Mouse (Mus musculus) hindbrain, embryonic 14.5 days (tissue): ENCODE measurements around the gene Iqsec3. TPM values are rescaled to one million over a fixed set of nuclear protein-coding genes. Genes with fewer than 3 reads are reported as not detected.

Experiments
- ATAC-seq: fragments of 200-750 bp; cut with Nextera tagmentation; 2 replicates; pipeline ENCODE4 v1.8.0; 2017; ENCODE audit warnings: moderate number of reproducible peaks, mild to moderate bottlenecking, moderate TSS enrichment, moderate library complexity; ENCODE audit not compliant: low FRiP score
- DNase-seq: peaks from one replicate; pipeline ENCODE4 v3.0.0-alpha.2; 2015; ENCODE audit warnings: low spot score
- H3K27ac ChIP-seq: fragments of 300-500 bp; sonication (generic); 2 replicates; pipeline ENCODE4 v1.5.1; 2014; ENCODE audit warnings: mild to moderate bottlenecking, moderate library complexity
- H3K27me3 ChIP-seq: fragments of 300-500 bp; sonication (generic); 2 replicates; pipeline ENCODE4 v1.6.1; 2014; ENCODE audit warnings: mild to moderate bottlenecking, low read length, mixed read lengths; ENCODE audit not compliant: control insufficient read depth, insufficient read depth
- H3K36me3 ChIP-seq: fragments of 300-500 bp; sonication (generic); replicated peaks from 2 replicates; pipeline ENCODE4 v1.6.1; 2014; ENCODE audit not compliant: control insufficient read depth, insufficient read depth
- H3K4me1 ChIP-seq: fragments of 300-500 bp; sonication (generic); replicated peaks from 2 replicates; pipeline ENCODE4 v1.6.1; 2014; ENCODE audit warnings: antibody characterized with exemption, low read length, mixed read lengths; ENCODE audit not compliant: control insufficient read depth, insufficient read depth
- H3K4me2 ChIP-seq: fragments of 300-500 bp; sonication (generic); replicated peaks from 2 replicates; pipeline ENCODE4 v1.6.1; 2014; ENCODE audit warnings: mild to moderate bottlenecking, moderate library complexity
- H3K4me3 ChIP-seq: fragments of 300-500 bp; sonication (generic); replicated peaks from 2 replicates; pipeline ENCODE4 v1.5.1; 2014; ENCODE audit warnings: mild to moderate bottlenecking, low read length
- H3K9ac ChIP-seq: fragments of 300-500 bp; sonication (generic); 2 replicates; pipeline ENCODE4 v1.6.1; 2014
- H3K9me3 ChIP-seq: fragments of 300-500 bp; sonication (generic); 2 replicates; pipeline ENCODE4 v1.6.1; 2016; ENCODE audit warnings: low read length; ENCODE audit not compliant: control insufficient read depth
- WGBS: fragments of 180-500 bp; shearing (Covaris S2); extraction: QIAGEN DNeasy Blood & Tissue Kit; methylation state at CpG from one replicate; pipeline ENCODE4 v1.1.7; 2014; 5-methylcytosine and 5-hydroxymethylcytosine counted together
- polyA plus RNA-seq: library from polyadenylated mRNA; unstranded; fragments of >200 nt; fragmentation: Nextera tagmentation; extraction: Ambion mirVana; gene quantifications from 2 replicates; pipeline ENCODE4 v1.2.1, GENCODE M21; 2014

The Iqsec3 gene
- 17.3 and 19.7 TPM in 2 replicates for polyA plus RNA-seq

- peaks cover 4% of the 10 kb centered on the region for H3K27me3 ChIP-seq
- H3K36me3 ChIP-seq: no peaks in the 10 kb centered on the region
- peaks cover 40% of the 10 kb centered on the region for H3K4me1 ChIP-seq
- peak within 1 kb of the TSS; percentile 94 for H3K27ac ChIP-seq
- ATAC-seq (peak; percentile 97), DNase-seq (peak; percentile 84)
- H3K4me3 ChIP-seq: peak within 1 kb of the TSS; percentile 71
- WGBS: 0% methylated on average over 56 of the region's 65 CpGs
- H3K9me3 ChIP-seq: no peaks in the 10 kb centered on the region
- peak within 1 kb of the TSS; percentile 65 for H3K4me2 ChIP-seq
- peak within 1 kb of the TSS; percentile 89 for H3K9ac ChIP-seq
These were observed at the start of gene Iqsec3 for GRCm38 (mm10) chr6:121473093-121473821. Iqsec3 (minus strand) TSS chr6:121473678.

- DNase-seq: no peak
- H3K27me3 ChIP-seq: no peaks in the 10 kb centered on the region
- H3K9me3 ChIP-seq: no peaks in the 10 kb centered on the region
- H3K9ac ChIP-seq: no peak overlapping the region
- no peak overlapping the region for H3K27ac ChIP-seq
- no peak overlapping the region for H3K4me2 ChIP-seq
- 86% methylated on average over 5 of the region's 5 CpGs for WGBS
- ATAC-seq: no peak
- peaks cover 10% of the 10 kb centered on the region; the same call in 1 of the 2 replicates for H3K4me1 ChIP-seq
- no peak overlapping the region for H3K4me3 ChIP-seq
- H3K36me3 ChIP-seq: no peaks in the 10 kb centered on the region
These were observed 48.7 kb upstream of the Iqsec3 start for GRCm38 (mm10) chr6:121522106-121522705.

GRCm38 (mm10) chr6:121521030-121521429, 47.6 kb upstream of the Iqsec3 start:
- Histone ChIP-seq H3K4me3 (no peak overlapping the region), H3K27me3 (no peaks in the 10 kb centered on the region), H3K27ac (no peak overlapping the region), H3K9ac (no peak overlapping the region), H3K9me3 (no peaks in the 10 kb centered on the region), H3K4me2 (no peak overlapping the region), H3K36me3 (no peaks in the 10 kb centered on the region), H3K4me1 (peaks cover 10% of the 10 kb centered on the region; the same call in 1 of the 2 replicates)
- 79% methylated on average over 3 of the region's 3 CpGs for WGBS
- ATAC-seq (no peak), DNase-seq (no peak)

DNA sequence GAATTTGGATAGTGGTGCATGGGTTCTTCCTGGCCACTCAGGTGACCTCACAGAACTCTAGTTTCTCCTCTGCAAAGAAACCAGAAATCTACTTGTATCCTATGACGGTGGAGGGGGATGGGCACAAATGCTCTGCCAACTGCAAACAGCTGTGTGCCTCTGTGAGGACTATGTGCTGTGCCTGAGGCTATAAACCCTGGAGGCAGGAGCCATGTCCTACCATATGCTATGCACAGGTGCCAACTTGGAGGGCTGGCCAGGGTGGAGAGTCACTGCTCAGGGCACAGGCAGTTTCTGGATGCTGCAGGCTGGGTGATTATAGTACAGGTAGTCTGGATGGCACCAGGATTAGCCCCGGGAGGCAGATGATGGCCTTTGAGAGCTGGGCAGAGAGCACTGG, 46.4 kb upstream of the Iqsec3 start:
- H3K27me3 ChIP-seq: no peaks in the 10 kb centered on the region
- peaks cover 9% of the 10 kb centered on the region; the same call in 1 of the 2 replicates for H3K4me1 ChIP-seq
- H3K4me2 ChIP-seq: no peak overlapping the region
- DNase-seq (no peak), ATAC-seq (peak; percentile 33; the same call in 1 of the 2 replicates)
- no peaks in the 10 kb centered on the region for H3K36me3 ChIP-seq
- WGBS: 85% methylated on average over 2 of the region's 2 CpGs
- H3K27ac ChIP-seq: no peak overlapping the region
- no peak overlapping the region for H3K9ac ChIP-seq
- no peaks in the 10 kb centered on the region for H3K9me3 ChIP-seq
- no peak overlapping the region for H3K4me3 ChIP-seq

DNA sequence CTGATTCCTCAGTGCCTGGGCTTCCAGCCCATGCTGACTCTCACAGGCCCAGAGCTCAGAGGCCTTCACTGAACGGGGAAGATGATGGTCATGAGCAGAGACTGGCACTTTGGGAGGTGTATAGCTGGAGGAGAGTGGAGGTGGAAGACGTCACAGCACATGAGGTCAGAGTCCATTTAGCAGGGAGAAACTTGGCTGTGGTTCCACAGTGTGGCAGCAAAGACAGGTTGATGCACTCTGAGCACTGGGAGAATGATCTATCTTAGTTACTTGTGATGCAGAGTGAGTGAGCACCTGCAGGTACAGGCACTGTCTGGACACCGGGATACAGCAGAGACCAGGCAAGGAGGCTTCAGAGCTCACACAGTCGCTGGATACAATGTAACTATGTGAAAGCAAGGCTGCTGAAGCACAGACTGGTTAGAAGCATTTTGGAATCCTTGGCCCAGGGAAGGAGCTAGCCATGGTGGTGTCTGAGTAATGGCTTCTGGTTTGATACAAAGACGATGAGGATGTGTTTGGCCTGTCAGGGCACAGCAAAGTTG, 45.9 kb upstream of the Iqsec3 start:
- DNase-seq: no peak
- Histone ChIP-seq H3K36me3 (no peaks in the 10 kb centered on the region), H3K27ac (no peak overlapping the region), H3K9me3 (no peaks in the 10 kb centered on the region), H3K27me3 (no peaks in the 10 kb centered on the region), H3K4me1 (peaks cover 5% of the 10 kb centered on the region; the same call in 1 of the 2 replicates), H3K4me3 (no peak overlapping the region), H3K9ac (no peak overlapping the region), H3K4me2 (no peak overlapping the region)
- WGBS: 77% methylated on average over 5 of the region's 5 CpGs
- no peak; the same call in 1 of the 2 replicates for ATAC-seq

DNA sequence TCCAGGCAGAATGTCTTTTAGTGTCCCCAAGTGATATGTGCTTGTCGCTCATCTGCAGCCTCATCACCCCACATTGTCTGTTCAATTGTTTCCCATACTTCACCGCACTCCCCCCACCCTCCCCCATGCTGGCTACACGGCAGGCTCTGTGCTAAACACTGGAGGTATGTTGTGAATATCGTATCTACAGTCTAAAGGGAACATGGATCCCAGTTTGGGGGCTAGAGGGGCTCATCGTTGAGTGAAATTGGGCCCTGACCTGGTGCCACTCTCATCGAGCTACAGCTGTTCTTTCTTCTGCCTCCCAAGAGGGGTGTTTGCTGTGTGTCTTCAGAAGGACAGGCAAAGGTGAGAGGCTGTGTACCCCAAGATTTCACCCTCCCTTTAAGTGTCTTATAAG, 44.2 kb upstream of the Iqsec3 start:
- no peak for ATAC-seq
- no peak for DNase-seq
- Histone ChIP-seq H3K4me1 (no peaks in the 10 kb centered on the region), H3K9ac (no peak overlapping the region), H3K27me3 (no peaks in the 10 kb centered on the region), H3K4me2 (no peak overlapping the region), H3K36me3 (no peaks in the 10 kb centered on the region), H3K9me3 (no peaks in the 10 kb centered on the region), H3K27ac (no peak overlapping the region), H3K4me3 (no peak overlapping the region)
- 73% methylated on average over 6 of the region's 6 CpGs for WGBS

- no peak for DNase-seq
- Histone ChIP-seq H3K36me3 (no peaks in the 10 kb centered on the region), H3K4me2 (no peak overlapping the region), H3K27ac (no peak overlapping the region), H3K27me3 (no peaks in the 10 kb centered on the region), H3K9ac (no peak overlapping the region), H3K9me3 (no peaks in the 10 kb centered on the region), H3K4me1 (no peaks in the 10 kb centered on the region), H3K4me3 (no peak overlapping the region)
- 0 out of 2 replicates have a peak, but pooled peaks have one; percentile 15 for ATAC-seq
- WGBS: 90% methylated on average over 3 of the region's 3 CpGs
These were observed 36.9 kb upstream of the Iqsec3 start for GRCm38 (mm10) chr6:121510381-121510780.

DNA sequence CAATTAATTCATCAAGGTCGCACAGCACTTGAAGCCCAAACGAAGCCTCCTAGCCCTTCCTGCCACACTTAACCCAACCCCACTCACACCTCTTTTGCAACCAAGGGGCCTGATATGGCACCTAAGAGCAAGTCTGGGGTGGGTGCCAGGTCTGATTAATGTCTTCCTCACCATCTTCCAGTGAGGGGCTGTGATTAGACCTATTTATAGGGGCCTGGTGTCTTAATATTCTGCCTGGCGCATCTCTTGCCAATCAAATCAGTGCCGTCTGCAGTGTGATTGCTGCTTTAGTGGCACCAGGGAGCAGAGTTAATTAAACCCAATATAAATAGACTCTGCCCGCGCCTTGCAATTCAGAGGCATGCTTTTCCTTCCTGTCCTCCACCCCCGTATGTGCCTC, 36.4 kb upstream of the Iqsec3 start:
- DNase-seq (no peak), ATAC-seq (peak; percentile 60; the same call in 1 of the 2 replicates)
- Histone ChIP-seq H3K4me2 (no peak overlapping the region), H3K9ac (no peak overlapping the region), H3K4me1 (no peaks in the 10 kb centered on the region), H3K4me3 (no peak overlapping the region), H3K36me3 (no peaks in the 10 kb centered on the region), H3K27me3 (no peaks in the 10 kb centered on the region), H3K27ac (no peak overlapping the region), H3K9me3 (no peaks in the 10 kb centered on the region)
- WGBS: 63% methylated on average over 7 of the region's 7 CpGs

- no peak for ATAC-seq
- 71% methylated on average over 5 of the region's 5 CpGs for WGBS
- H3K36me3 ChIP-seq: no peaks in the 10 kb centered on the region
- DNase-seq: no peak
- H3K4me1 ChIP-seq: no peaks in the 10 kb centered on the region
- H3K27ac ChIP-seq: no peak overlapping the region
- no peaks in the 10 kb centered on the region for H3K27me3 ChIP-seq
- H3K9me3 ChIP-seq: no peaks in the 10 kb centered on the region
- no peak overlapping the region for H3K4me2 ChIP-seq
- no peak overlapping the region for H3K9ac ChIP-seq
- H3K4me3 ChIP-seq: no peak overlapping the region
These were observed 34.8 kb upstream of the Iqsec3 start for GRCm38 (mm10) chr6:121508266-121508665.
